Mouse (Mus musculus): Measurements from ENCODE around the gene Kif1b. TPM values are rescaled to one million over a fixed set of nuclear protein-coding genes. Genes with fewer than 3 reads are reported as not detected.

The Kif1b gene
- polyA plus RNA-seq, 1 experiment from 2014 or later = 19.2 TPM

GRCm38 (mm10) chr4:149305761-149306711 lies 1.5 kb downstream of the Kif1b start:
- no peak for ATAC-seq
- WGBS = 44% methylated on average over 14 of the region's 14 CpGs
- peak overlapping the region; percentile 92 for H3K4me3 ChIP-seq (ENCODE audit: low read length)

GRCm38 (mm10) chr4:149304466-149304865 lies 3.0 kb downstream of the Kif1b start:
- WGBS = 72% methylated on average over 1 of the region's 1 CpGs
- no peaks in the 10 kb centered on the region for H3K9me3 ChIP-seq (ENCODE audit: control insufficient read depth, low read length)
- H3K36me3 ChIP-seq (ENCODE audit: control insufficient read depth, insufficient read depth, low read length) = no peaks in the 10 kb centered on the region
- no peak overlapping the region for H3K4me3 ChIP-seq (ENCODE audit: low read length)
- H3K9ac ChIP-seq (ENCODE audit: low read depth, low read length) = no peak overlapping the region
- no peak overlapping the region for H3K27ac ChIP-seq (ENCODE audit: low read length)
- ATAC-seq = no peak
- peaks cover 17% of the 10 kb centered on the region for H3K4me1 ChIP-seq (ENCODE audit: control insufficient read depth, insufficient read depth, low read length)
- H3K4me2 ChIP-seq (ENCODE audit: low read depth, low read length) = no peak overlapping the region
- no peaks in the 10 kb centered on the region for H3K27me3 ChIP-seq (replicated peaks; ENCODE audit: control insufficient read depth, insufficient read depth, low read length)

More at GRCm38 (mm10) chr4:149305761-149306711, 1.5 kb downstream of the Kif1b start:
- no peaks in the 10 kb centered on the region for H3K9me3 ChIP-seq (ENCODE audit: control insufficient read depth, low read length)
- no peaks in the 10 kb centered on the region for H3K36me3 ChIP-seq (ENCODE audit: control insufficient read depth, insufficient read depth, low read length)
- peaks cover 17% of the 10 kb centered on the region for H3K4me1 ChIP-seq (ENCODE audit: control insufficient read depth, insufficient read depth, low read length)
- H3K27me3 ChIP-seq (replicated peaks; ENCODE audit: control insufficient read depth, insufficient read depth, low read length) = no peaks in the 10 kb centered on the region
- peak overlapping the region; percentile 80 for H3K4me2 ChIP-seq (ENCODE audit: low read depth, low read length)
- peak overlapping the region; percentile 87 for H3K27ac ChIP-seq (ENCODE audit: low read length)
- peak overlapping the region; percentile 88 for H3K9ac ChIP-seq (ENCODE audit: low read depth, low read length)

- H3K4me1 ChIP-seq (ENCODE audit: control insufficient read depth, insufficient read depth, low read length) = peaks cover 17% of the 10 kb centered on the region
- no peak for ATAC-seq
- WGBS = 42% methylated on average over 5 of the region's 5 CpGs
- no peak overlapping the region for H3K4me3 ChIP-seq (ENCODE audit: low read length)
- no peak overlapping the region for H3K27ac ChIP-seq (ENCODE audit: low read length)
- no peaks in the 10 kb centered on the region for H3K9me3 ChIP-seq (ENCODE audit: control insufficient read depth, low read length)
- no peaks in the 10 kb centered on the region for H3K27me3 ChIP-seq (replicated peaks; ENCODE audit: control insufficient read depth, insufficient read depth, low read length)
- H3K9ac ChIP-seq (ENCODE audit: low read depth, low read length) = no peak overlapping the region
- H3K4me2 ChIP-seq (ENCODE audit: low read depth, low read length) = no peak overlapping the region
- H3K36me3 ChIP-seq (ENCODE audit: control insufficient read depth, insufficient read depth, low read length) = no peaks in the 10 kb centered on the region
Observed at GRCm38 (mm10) chr4:149303502-149303901, 4.0 kb downstream of the Kif1b start.

- no peak for ATAC-seq
- no peaks in the 10 kb centered on the region for H3K36me3 ChIP-seq (ENCODE audit: control insufficient read depth, insufficient read depth, low read length)
- H3K4me2 ChIP-seq (ENCODE audit: low read depth, low read length) = no peak overlapping the region
- H3K4me1 ChIP-seq (ENCODE audit: control insufficient read depth, insufficient read depth, low read length) = peaks cover 17% of the 10 kb centered on the region
- H3K27me3 ChIP-seq (replicated peaks; ENCODE audit: control insufficient read depth, insufficient read depth, low read length) = no peaks in the 10 kb centered on the region
- H3K9ac ChIP-seq (ENCODE audit: low read depth, low read length) = no peak overlapping the region
- whole genome bisulfite sequencing = 72% methylated on average over 5 of the region's 5 CpGs
- H3K27ac ChIP-seq (ENCODE audit: low read length) = no peak overlapping the region
- H3K9me3 ChIP-seq (ENCODE audit: control insufficient read depth, low read length) = no peaks in the 10 kb centered on the region
- no peak overlapping the region for H3K4me3 ChIP-seq (ENCODE audit: low read length)
Observed at GRCm38 (mm10) chr4:149302751-149303150, 4.7 kb downstream of the Kif1b start.

GRCm38 (mm10) chr4:149302136-149302535 lies 5.4 kb downstream of the Kif1b start:
- WGBS = 39% methylated on average over 3 of the region's 3 CpGs
- ATAC-seq = no peak
- H3K27ac ChIP-seq (ENCODE audit: low read length) = no peak overlapping the region

GRCm38 (mm10) chr4:149296501-149296900 lies 11.0 kb downstream of the Kif1b start:
- WGBS = 81% methylated on average over 2 of the region's 2 CpGs
- Histone ChIP-seq H3K36me3 (ENCODE audit: control insufficient read depth, insufficient read depth, low read length) (no peaks in the 10 kb centered on the region), H3K27me3 (replicated peaks; ENCODE audit: control insufficient read depth, insufficient read depth, low read length) (no peaks in the 10 kb centered on the region), H3K9ac (ENCODE audit: low read depth, low read length) (no peak overlapping the region), H3K4me1 (ENCODE audit: control insufficient read depth, insufficient read depth, low read length) (peaks cover 12% of the 10 kb centered on the region), H3K4me2 (ENCODE audit: low read depth, low read length) (no peak overlapping the region), H3K9me3 (ENCODE audit: control insufficient read depth, low read length) (no peaks in the 10 kb centered on the region), H3K4me3 (ENCODE audit: low read length) (no peak overlapping the region), H3K27ac (ENCODE audit: low read length) (no peak overlapping the region)
- ATAC-seq = no peak

More at GRCm38 (mm10) chr4:149302136-149302535, 5.4 kb downstream of the Kif1b start:
- Histone ChIP-seq H3K4me1 (ENCODE audit: control insufficient read depth, insufficient read depth, low read length) (peaks cover 17% of the 10 kb centered on the region), H3K4me2 (ENCODE audit: low read depth, low read length) (no peak overlapping the region), H3K36me3 (ENCODE audit: control insufficient read depth, insufficient read depth, low read length) (no peaks in the 10 kb centered on the region), H3K9me3 (ENCODE audit: control insufficient read depth, low read length) (no peaks in the 10 kb centered on the region), H3K9ac (ENCODE audit: low read depth, low read length) (no peak overlapping the region), H3K27me3 (replicated peaks; ENCODE audit: control insufficient read depth, insufficient read depth, low read length) (no peaks in the 10 kb centered on the region), H3K4me3 (ENCODE audit: low read length) (no peak overlapping the region)

GRCm38 (mm10) chr4:149292984-149293383 lies 14.5 kb downstream of the Kif1b start:
- Histone ChIP-seq H3K27me3 (replicated peaks; ENCODE audit: control insufficient read depth, insufficient read depth, low read length) (no peaks in the 10 kb centered on the region), H3K4me2 (ENCODE audit: low read depth, low read length) (no peak overlapping the region), H3K27ac (ENCODE audit: low read length) (no peak overlapping the region), H3K4me3 (ENCODE audit: low read length) (no peak overlapping the region), H3K9me3 (ENCODE audit: control insufficient read depth, low read length) (no peaks in the 10 kb centered on the region), H3K9ac (ENCODE audit: low read depth, low read length) (no peak overlapping the region), H3K36me3 (ENCODE audit: control insufficient read depth, insufficient read depth, low read length) (no peaks in the 10 kb centered on the region; the same call in none of the 2 replicates), H3K4me1 (ENCODE audit: control insufficient read depth, insufficient read depth, low read length) (peaks cover 12% of the 10 kb centered on the region)
- no peak for ATAC-seq
- 56% methylated on average over 5 of the region's 5 CpGs for WGBS

GRCm38 (mm10) chr4:149291061-149291460 lies 16.4 kb downstream of the Kif1b start:
- Histone ChIP-seq H3K27me3 (replicated peaks; ENCODE audit: control insufficient read depth, insufficient read depth, low read length) (no peaks in the 10 kb centered on the region), H3K4me2 (ENCODE audit: low read depth, low read length) (no peak overlapping the region), H3K4me3 (ENCODE audit: low read length) (no peak overlapping the region), H3K4me1 (ENCODE audit: control insufficient read depth, insufficient read depth, low read length) (peaks cover 19% of the 10 kb centered on the region), H3K36me3 (ENCODE audit: control insufficient read depth, insufficient read depth, low read length) (no peaks in the 10 kb centered on the region; the same call in none of the 2 replicates), H3K27ac (ENCODE audit: low read length) (no peak overlapping the region), H3K9ac (ENCODE audit: low read depth, low read length) (no peak overlapping the region), H3K9me3 (ENCODE audit: control insufficient read depth, low read length) (no peaks in the 10 kb centered on the region)
- WGBS = 83% methylated on average over 9 of the region's 9 CpGs
- ATAC-seq = no peak

GRCm38 (mm10) chr4:149290157-149290750 lies 17.2 kb downstream of the Kif1b start:
- 90% methylated on average over 7 of the region's 7 CpGs for WGBS
- no peak for ATAC-seq
- H3K36me3 ChIP-seq (ENCODE audit: control insufficient read depth, insufficient read depth, low read length) = no peaks in the 10 kb centered on the region; the same call in none of the 2 replicates

More at GRCm38 (mm10) chr4:149290157-149290750, 17.2 kb downstream of the Kif1b start:
- Histone ChIP-seq H3K9ac (ENCODE audit: low read depth, low read length) (no peak overlapping the region), H3K27ac (ENCODE audit: low read length) (no peak overlapping the region), H3K4me1 (ENCODE audit: control insufficient read depth, insufficient read depth, low read length) (peaks cover 19% of the 10 kb centered on the region), H3K9me3 (ENCODE audit: control insufficient read depth, low read length) (no peaks in the 10 kb centered on the region), H3K4me2 (ENCODE audit: low read depth, low read length) (no peak overlapping the region), H3K4me3 (ENCODE audit: low read length) (no peak overlapping the region), H3K27me3 (replicated peaks; ENCODE audit: control insufficient read depth, insufficient read depth, low read length) (no peaks in the 10 kb centered on the region)
